Mouse (Mus musculus): ENCODE measurements around the gene Ppp1r21. TPM values are rescaled to one million over a fixed set of nuclear protein-coding genes. Genes with fewer than 3 reads are reported as not detected.

The Ppp1r21 gene
- polyA plus RNA-seq, 1 experiment from 2014 or later: 19.6 TPM

DNA sequence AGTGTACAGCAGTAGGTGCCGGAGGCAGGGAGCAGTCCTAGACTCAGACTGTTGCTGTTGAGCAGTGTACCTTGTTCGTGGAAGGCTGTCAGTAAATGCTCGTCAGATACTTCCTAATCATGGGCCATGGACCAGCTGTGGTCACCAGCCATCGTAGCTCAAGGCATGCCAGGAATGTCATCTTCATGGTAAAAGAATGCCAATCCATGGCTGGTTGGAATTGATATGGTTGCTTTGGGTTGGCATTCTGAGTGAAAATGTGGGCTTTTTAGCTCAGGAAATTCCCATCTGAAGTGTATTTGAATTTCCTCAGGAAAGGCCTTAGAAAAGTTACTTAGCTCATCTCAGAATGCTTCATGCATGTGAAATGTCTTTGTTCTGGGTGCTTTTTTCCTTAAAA, 65.2 kb downstream of the Ppp1r21 start:
- no peaks in the 10 kb centered on the region for H3K9me3 ChIP-seq
- no peaks in the 10 kb centered on the region for H3K27me3 ChIP-seq (ENCODE audit: insufficient read depth, poor library complexity, severe bottlenecking)
- no peak overlapping the region for H3K27ac ChIP-seq
- no peak for DNase-seq (ENCODE audit: low spot score)
- H3K4me3 ChIP-seq: no peak overlapping the region
- 59% methylated on average over 4 of the region's 4 CpGs for WGBS
- H3K4me1 ChIP-seq: peaks cover 30% of the 10 kb centered on the region
- peaks cover 6% of the 10 kb centered on the region; the same call in 1 of the 2 replicates for H3K36me3 ChIP-seq

DNA sequence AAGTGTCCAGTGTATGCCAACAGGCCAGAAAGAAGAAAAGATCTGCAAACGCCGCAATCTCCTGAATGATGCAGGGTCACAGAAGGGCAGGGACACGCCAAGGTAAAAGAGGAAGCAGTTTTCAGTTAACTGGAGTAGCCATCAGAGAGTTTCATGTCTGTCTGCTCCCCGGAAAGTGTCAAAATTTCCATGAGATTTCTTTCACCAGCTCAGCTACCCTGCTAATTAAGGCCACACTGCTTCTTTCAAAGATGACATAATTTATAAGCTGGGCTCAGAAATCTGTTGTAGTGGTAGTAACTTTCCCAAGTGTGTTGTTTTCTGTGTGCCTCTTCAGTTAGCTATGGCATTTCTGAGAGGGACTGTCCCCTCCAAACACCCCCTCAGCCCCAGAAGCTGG, 66.2 kb downstream of the Ppp1r21 start:
- peaks cover 38% of the 10 kb centered on the region for H3K4me1 ChIP-seq
- no peaks in the 10 kb centered on the region for H3K9me3 ChIP-seq
- no peak overlapping the region for H3K4me3 ChIP-seq
- H3K36me3 ChIP-seq: no peaks in the 10 kb centered on the region; the same call in 1 of the 2 replicates
- no peak for DNase-seq (ENCODE audit: low spot score)
- 0 out of 2 replicates have a peak overlapping the region, but pooled peaks have one; percentile 93 for H3K27ac ChIP-seq
- H3K27me3 ChIP-seq (ENCODE audit: insufficient read depth, poor library complexity, severe bottlenecking): no peaks in the 10 kb centered on the region
- 71% methylated on average over 4 of the region's 4 CpGs for WGBS

DNA sequence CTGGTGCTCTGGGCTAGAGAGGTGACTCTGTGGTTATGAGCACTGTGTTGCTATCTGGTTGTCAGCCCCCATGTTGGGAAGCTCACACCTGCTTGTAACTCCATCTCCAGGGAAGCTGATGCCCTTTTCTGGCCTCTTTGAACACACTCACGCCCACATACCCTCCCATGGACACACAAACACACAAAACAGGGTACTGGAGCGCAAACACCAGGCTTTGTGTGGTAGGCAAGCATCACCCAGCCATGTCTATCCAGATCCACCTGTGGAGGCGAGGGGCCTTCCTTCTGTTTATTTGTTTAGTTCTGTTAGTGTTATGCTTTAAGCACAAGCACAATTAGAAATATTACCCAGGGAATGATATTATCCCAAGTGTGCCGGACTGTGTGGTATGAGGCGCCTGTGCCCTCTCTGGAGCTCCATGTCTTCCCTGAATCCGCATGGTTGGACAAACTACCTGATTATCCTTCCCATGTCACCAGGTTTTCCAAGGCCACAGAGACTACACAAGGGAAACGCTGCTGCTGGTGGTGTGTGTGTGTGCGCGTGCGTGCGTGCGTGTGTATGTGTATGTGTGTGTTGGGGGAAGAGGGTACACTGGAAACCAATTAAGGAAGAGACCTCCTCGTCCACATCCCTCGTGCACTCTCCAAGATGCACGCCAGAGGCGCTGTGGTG, 66.8 kb downstream of the Ppp1r21 start:
- peak; percentile 91 for DNase-seq (ENCODE audit: low spot score)
- WGBS: 30% methylated on average over 16 of the region's 16 CpGs

DNA sequence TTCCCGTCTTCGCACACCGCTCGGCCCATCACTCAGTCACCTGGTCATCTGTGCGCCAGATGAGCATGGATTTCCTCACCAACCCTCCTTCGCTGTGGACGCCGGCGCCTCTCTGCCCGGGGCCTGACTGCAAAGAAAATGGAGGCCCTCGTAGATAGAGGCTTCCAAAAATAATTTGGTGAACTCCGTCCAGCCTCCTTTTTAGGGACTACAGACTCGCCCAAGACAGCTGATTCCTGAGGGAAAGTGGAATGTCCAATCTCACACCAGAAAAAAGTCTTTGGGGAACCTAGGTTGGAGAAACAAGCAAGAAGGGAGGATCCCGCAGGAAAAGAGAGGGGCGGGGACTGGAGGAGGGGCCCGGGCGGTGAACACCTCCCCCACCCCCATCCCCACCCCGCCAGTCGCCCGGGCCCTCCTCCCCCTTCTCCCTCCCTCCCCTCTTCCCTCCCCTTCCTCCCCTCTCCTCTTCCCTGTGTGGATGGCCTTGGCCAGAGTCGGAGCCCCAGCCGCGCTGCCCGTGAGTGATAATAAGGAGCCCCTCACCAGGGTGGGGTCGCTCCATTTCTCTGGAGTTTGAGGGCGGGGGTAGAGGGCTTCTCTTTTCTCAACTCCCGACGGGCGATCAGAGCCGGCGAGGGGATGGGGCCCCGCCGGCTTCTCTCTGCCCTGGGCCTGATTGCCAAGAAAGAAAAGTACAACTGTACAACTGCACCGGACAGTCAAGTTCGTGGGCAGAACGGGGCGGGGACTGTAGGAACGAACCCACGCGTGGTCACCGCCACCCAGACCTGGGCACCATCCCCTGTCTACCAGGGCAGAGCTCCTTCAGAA, 67.5 kb downstream of the Ppp1r21 start, which contains the start of gene Ston1:
Gene Ston1, plus strand, starts transcription at position 463 of the 834 bp plus-strand sequence.
- Histone ChIP-seq H3K27me3 (ENCODE audit: insufficient read depth, poor library complexity, severe bottlenecking) (no peaks in the 10 kb centered on the region), H3K36me3 (0 out of 2 replicates have a peak, but pooled peaks cover 4% of the 10 kb centered on the region), H3K4me1 (peaks cover 38% of the 10 kb centered on the region), H3K27ac (peak within 1 kb of the TSS; percentile 93), H3K4me3 (peak within 1 kb of the TSS; percentile 75), H3K9me3 (no peaks in the 10 kb centered on the region)
- peak; percentile 83 for DNase-seq (ENCODE audit: low spot score)
- under 1% methylated on average over 33 of the region's 41 CpGs for WGBS

More for the DNA sequence above, 66.8 kb downstream of the Ppp1r21 start:
- no peaks in the 10 kb centered on the region; the same call in 1 of the 2 replicates for H3K36me3 ChIP-seq
- H3K27ac ChIP-seq: peak overlapping the region; percentile 93
- no peaks in the 10 kb centered on the region for H3K9me3 ChIP-seq
- no peaks in the 10 kb centered on the region for H3K27me3 ChIP-seq (ENCODE audit: insufficient read depth, poor library complexity, severe bottlenecking)
- peak overlapping the region; percentile 75 for H3K4me3 ChIP-seq
- H3K4me1 ChIP-seq: peaks cover 38% of the 10 kb centered on the region

DNA sequence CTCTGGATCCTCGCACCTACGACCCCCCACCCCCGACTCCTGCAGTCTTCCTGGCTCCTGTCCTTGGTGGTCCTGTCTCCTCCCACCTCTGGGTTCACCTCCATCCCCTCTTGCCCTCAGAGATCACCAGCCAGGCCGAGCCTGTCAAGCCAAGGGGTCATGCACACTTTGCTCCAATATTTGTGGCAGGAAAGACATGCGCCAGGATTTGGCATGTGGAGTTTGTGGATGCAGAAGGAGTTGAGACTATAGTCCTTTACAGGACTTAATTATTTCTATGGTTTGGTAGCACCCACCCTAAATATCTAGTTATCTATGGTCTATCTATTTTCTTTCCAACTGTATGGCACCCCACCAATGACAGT, 68.1 kb downstream of the Ppp1r21 start:
- Histone ChIP-seq H3K27me3 (ENCODE audit: insufficient read depth, poor library complexity, severe bottlenecking) (no peaks in the 10 kb centered on the region), H3K9me3 (no peaks in the 10 kb centered on the region), H3K27ac (peak overlapping the region; percentile 93), H3K4me3 (peak overlapping the region; percentile 75), H3K36me3 (0 out of 2 replicates have a peak, but pooled peaks cover 4% of the 10 kb centered on the region), H3K4me1 (peaks cover 38% of the 10 kb centered on the region)
- 4% methylated on average over 5 of the region's 5 CpGs for WGBS
- DNase-seq (ENCODE audit: low spot score): no peak

DNA sequence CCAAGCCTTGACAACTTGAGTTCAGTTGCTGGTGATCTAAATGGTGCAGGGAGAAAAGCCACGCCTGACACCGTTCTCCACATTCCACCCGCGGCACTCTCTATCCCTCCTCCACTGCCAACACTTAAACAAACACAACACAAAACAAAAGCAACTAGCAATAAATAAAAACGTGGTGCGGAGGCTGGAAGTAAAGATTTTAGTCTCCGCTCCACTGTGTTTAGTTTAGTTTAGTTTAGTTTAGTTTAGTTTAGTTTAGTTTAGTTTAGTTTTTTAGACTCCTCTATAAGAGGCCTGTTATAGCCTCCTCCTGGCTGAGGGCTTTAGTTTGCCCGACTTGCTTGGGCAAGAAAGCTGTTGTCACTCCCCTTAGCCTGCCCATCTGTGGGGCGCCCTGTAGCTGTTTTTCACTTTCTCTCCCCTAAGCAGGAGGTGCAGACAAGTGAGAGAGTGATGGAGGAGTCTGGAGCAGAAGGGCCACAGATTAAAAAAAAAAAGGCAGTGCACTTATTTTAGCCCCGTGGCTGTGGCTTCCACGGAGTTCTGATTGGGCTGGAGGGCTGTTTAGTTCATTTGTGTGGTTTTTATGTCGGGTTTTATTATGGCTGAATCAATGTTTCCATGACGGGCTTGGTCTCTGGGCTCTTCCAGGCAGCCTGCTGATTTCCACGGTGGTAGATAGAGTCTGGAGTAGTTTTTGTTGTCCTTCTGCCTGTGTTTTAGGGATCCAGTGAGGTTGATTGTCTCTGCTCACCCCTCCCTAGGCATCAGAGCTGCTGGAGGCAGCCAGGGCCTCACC, 68.9 kb downstream of the Ppp1r21 start:
- H3K27me3 ChIP-seq (ENCODE audit: insufficient read depth, poor library complexity, severe bottlenecking): no peaks in the 10 kb centered on the region
- WGBS: 19% methylated on average over 14 of the region's 14 CpGs
- H3K4me3 ChIP-seq: peak overlapping the region; percentile 75
- no peaks in the 10 kb centered on the region for H3K9me3 ChIP-seq
- peaks cover 10% of the 10 kb centered on the region; the same call in 1 of the 2 replicates for H3K36me3 ChIP-seq
- peaks cover 38% of the 10 kb centered on the region for H3K4me1 ChIP-seq
- no peak for DNase-seq (ENCODE audit: low spot score)
- peak overlapping the region; percentile 75 for H3K27ac ChIP-seq

DNA sequence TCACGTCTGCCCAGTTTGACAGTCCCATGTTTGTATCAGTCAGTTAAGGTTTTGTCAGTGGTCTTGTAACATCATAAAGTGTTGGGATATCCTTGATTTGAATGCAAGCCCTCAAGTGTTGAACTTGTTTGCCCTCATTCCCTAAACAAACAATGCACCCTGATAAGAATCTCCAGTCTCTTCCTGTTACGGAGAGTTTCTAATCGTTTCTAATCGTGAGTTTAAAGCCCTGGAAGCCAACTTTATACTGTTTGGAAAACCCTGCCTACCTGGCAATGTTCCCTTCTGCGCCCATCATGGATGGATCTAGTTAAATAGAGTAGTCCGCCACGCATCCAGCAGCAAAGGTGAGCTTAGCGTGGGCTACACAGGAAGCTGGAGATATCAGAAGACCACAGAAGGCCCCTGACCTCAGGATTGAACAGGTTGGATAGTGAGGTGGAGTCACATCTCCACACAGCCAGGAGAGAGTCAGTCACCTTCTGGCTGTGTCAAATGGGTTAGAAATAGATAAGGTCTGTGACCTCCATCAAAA, 70.6 kb downstream of the Ppp1r21 start:
- 71% methylated on average over 8 of the region's 8 CpGs for WGBS
- DNase-seq (ENCODE audit: low spot score): no peak
- Histone ChIP-seq H3K36me3 (peaks cover 12% of the 10 kb centered on the region; the same call in 1 of the 2 replicates), H3K9me3 (no peaks in the 10 kb centered on the region), H3K27me3 (ENCODE audit: insufficient read depth, poor library complexity, severe bottlenecking) (no peaks in the 10 kb centered on the region), H3K27ac (no peak overlapping the region), H3K4me3 (no peak overlapping the region), H3K4me1 (peaks cover 38% of the 10 kb centered on the region)

DNA sequence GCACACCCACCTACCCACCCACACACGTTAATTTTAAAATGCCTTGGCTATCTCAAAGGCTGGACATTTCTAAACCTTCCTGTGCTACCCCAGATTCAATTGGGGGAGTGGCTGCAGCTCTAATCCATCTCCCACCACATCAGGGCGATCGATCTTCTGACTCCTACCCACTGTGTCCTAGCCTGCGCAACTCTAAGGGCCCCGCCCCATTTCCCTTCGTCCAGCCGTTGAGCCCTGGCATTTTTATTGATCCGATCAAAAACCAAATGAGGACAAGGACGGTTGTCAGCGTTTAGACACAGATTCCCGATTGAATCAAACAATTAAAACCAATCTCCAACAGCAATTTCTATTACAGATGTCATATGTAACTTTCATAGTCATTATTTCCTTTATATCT, 74.0 kb downstream of the Ppp1r21 start:
- Histone ChIP-seq H3K4me3 (no peak overlapping the region), H3K4me1 (peaks cover 19% of the 10 kb centered on the region), H3K27ac (no peak overlapping the region), H3K36me3 (peaks cover 16% of the 10 kb centered on the region; the same call in 1 of the 2 replicates), H3K27me3 (ENCODE audit: insufficient read depth, poor library complexity, severe bottlenecking) (no peaks in the 10 kb centered on the region), H3K9me3 (no peaks in the 10 kb centered on the region)
- WGBS: 85% methylated on average over 11 of the region's 11 CpGs
- DNase-seq (ENCODE audit: low spot score): no peak

DNA sequence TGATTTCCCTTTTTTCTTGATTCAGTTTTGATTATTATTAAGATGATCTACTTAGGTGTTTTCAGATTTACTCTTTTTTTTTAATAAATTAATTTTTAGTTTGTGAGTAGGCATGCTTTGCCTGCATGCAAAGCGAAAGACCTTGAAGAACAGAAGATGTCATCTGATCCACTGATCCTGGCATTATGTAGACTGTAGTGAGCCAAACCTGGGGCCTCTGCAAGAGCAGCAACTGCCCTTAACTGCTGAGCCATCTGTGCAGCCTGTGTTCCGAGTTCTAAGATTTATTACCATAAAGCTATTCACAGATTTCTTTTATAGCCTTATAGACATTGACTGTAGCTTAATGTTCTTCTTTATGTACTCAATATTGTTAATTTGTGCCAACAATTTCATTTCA, 76.1 kb downstream of the Ppp1r21 start:
- H3K27me3 ChIP-seq (ENCODE audit: insufficient read depth, poor library complexity, severe bottlenecking): no peaks in the 10 kb centered on the region
- DNase-seq (ENCODE audit: low spot score): no peak
- no peak overlapping the region for H3K27ac ChIP-seq
- no peaks in the 10 kb centered on the region for H3K4me1 ChIP-seq
- peaks cover 20% of the 10 kb centered on the region; the same call in 1 of the 2 replicates for H3K36me3 ChIP-seq
- H3K4me3 ChIP-seq: no peak overlapping the region
- 98% methylated on average over 2 of the region's 2 CpGs for WGBS
- no peaks in the 10 kb centered on the region for H3K9me3 ChIP-seq

DNA sequence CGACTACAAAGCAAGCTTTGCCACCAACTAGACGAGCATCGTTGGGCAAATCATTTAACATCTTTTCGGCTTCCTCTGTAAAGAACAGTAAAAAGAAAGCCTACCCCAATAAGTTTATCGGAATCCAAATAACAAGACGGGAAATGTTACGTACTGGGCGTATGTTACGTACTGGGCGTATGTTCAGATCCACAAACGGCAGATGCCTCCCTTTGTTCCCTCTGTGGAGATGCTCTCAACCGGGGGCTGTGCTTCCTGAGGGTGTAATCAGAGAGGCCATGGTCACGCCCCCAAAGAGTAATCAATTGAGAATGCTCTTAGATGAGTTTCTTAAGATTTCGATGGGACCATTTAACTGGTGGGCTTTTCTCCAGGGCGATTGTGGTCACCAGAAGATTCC, 79.4 kb downstream of the Ppp1r21 start:
- H3K4me3 ChIP-seq: no peak overlapping the region
- DNase-seq (ENCODE audit: low spot score): no peak

DNA sequence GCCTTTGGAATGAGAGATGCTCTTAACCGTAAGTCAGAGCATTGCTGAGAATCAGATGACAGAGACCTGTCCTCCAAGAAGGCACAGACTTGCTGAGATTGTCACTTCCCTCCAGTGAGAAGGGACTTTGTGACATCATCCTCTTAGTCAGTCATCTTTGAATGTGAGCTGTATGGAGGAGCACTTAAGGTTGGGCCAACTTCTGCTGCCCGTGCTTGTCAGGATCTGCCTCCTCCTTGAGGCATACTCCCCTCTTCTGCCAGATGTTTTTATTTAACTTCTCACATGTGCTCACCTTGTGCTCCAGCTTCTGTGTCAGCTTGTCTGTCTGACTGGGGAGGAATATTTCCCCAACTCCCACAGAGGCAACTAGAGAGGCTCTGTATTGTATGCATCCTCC, 81.1 kb downstream of the Ppp1r21 start:
- H3K27ac ChIP-seq: no peak overlapping the region
- peaks cover 7% of the 10 kb centered on the region; the same call in 1 of the 2 replicates for H3K36me3 ChIP-seq
- H3K27me3 ChIP-seq (ENCODE audit: insufficient read depth, poor library complexity, severe bottlenecking): no peaks in the 10 kb centered on the region
- no peak for DNase-seq (ENCODE audit: low spot score)
- no peaks in the 10 kb centered on the region for H3K9me3 ChIP-seq
- 68% methylated on average over 2 of the region's 2 CpGs for WGBS
- H3K4me1 ChIP-seq: peaks cover 7% of the 10 kb centered on the region; the same call in 1 of the 2 replicates
- no peak overlapping the region for H3K4me3 ChIP-seq

More for the DNA sequence above, 79.4 kb downstream of the Ppp1r21 start:
- Histone ChIP-seq H3K27me3 (ENCODE audit: insufficient read depth, poor library complexity, severe bottlenecking) (no peaks in the 10 kb centered on the region), H3K36me3 (peaks cover 7% of the 10 kb centered on the region; the same call in 1 of the 2 replicates), H3K9me3 (no peaks in the 10 kb centered on the region), H3K27ac (no peak overlapping the region), H3K4me1 (peaks cover 7% of the 10 kb centered on the region; the same call in 1 of the 2 replicates)
- 83% methylated on average over 15 of the region's 15 CpGs for WGBS

DNA sequence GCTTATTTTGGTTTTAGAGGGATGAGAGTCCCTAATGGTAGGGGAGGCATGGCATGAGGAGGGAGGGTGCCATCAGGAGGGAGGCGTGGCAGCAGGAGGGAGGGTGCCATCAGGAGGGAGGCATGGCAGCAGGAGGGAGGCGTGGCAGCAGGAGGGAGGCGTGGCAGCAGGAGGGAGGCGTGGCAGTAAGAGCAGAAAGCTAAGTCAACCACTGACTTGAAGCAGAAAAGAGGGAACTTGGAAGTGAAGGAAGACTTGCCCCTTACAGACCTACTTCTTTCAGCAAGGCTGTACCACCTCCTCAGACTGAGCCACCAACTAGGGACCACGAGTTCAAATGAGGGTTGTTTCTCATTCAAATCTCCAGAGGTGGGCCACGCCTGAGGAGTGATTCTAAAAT, 83.3 kb downstream of the Ppp1r21 start:
- Histone ChIP-seq H3K27me3 (ENCODE audit: insufficient read depth, poor library complexity, severe bottlenecking) (no peaks in the 10 kb centered on the region), H3K4me3 (no peak overlapping the region), H3K9me3 (no peaks in the 10 kb centered on the region), H3K27ac (no peak overlapping the region), H3K36me3 (peaks cover 5% of the 10 kb centered on the region; the same call in 1 of the 2 replicates), H3K4me1 (peaks cover 7% of the 10 kb centered on the region; the same call in 1 of the 2 replicates)
- DNase-seq (ENCODE audit: low spot score): no peak
- 68% methylated on average over 6 of the region's 6 CpGs for WGBS

All from heart, embryonic 10.5 days (tissue).